Mouse (Mus musculus) CH12.LX (cell line): ENCODE results near the gene Gm10972. TPM values are rescaled to one million over a fixed set of nuclear protein-coding genes. Genes with fewer than 3 reads are reported as not detected.
"Not testable (repeated sequence)": the region's sequence is repeated elsewhere in the genome, so short reads cannot be mapped to it uniquely, and the experiment has no call there.

Experiments
- DNase-seq: peaks from one replicate; pipeline ENCODE4 v3.0.0-alpha.2; 2013; ENCODE audit errors: extremely low read depth
- H3K27ac ChIP-seq: 2 replicates; pipeline ENCODE4 v1.5.1; 2012; ENCODE audit warnings: low read depth, mild to moderate bottlenecking, control low read depth, moderate library complexity; ENCODE audit not compliant: insufficient read depth
- H3K27me3 ChIP-seq: replicated peaks from 2 replicates; pipeline ENCODE3; 2012; ENCODE audit warnings: inconsistent platforms
- H3K36me3 ChIP-seq, 2 experiments: replicated peaks in 1 of 2; 2 replicates each; pipeline versions ENCODE3 to v1.6.1; 2012; ENCODE audit warnings: inconsistent platforms in 1 of 2, low read length in 1 of 2, mild to moderate bottlenecking in 1 of 2, mixed read lengths in 1 of 2, moderate library complexity in 1 of 2; ENCODE audit not compliant: control insufficient read depth in 1 of 2, insufficient read depth in 1 of 2
- H3K4me1 ChIP-seq, 2 experiments: 2 replicates each; pipeline ENCODE4 v1.6.1; 2012; ENCODE audit warnings: inconsistent platforms in 1 of 2, moderate library complexity in 1 of 2; ENCODE audit not compliant: insufficient read depth in 2 of 2, control insufficient read depth in 1 of 2
- H3K4me2 ChIP-seq: 2 replicates; pipeline ENCODE4 v1.6.1; 2012; ENCODE audit warnings: low read depth, mild to moderate bottlenecking, control low read depth; ENCODE audit not compliant: poor library complexity, insufficient read depth, severe bottlenecking
- H3K4me3 ChIP-seq, 3 experiments: fragments of 150-350 bp in 1 of 3; sonication (generic) in 1 of 3; replicated peaks in 1 of 3; 2 replicates each; pipeline versions ENCODE3 to v1.5.1; 2011 to 2012; ENCODE audit warnings: low read depth in 2 of 3, low read length in 2 of 3, mild to moderate bottlenecking in 2 of 3, moderate library complexity in 2 of 3, control low read depth in 1 of 3, improper control_type of control experiment in 1 of 3, inconsistent platforms in 1 of 3, mixed read lengths in 1 of 3; ENCODE audit not compliant: poor library complexity in 1 of 3
- H3K79me2 ChIP-seq: replicated peaks from 2 replicates; pipeline ENCODE4 v1.6.1; 2012; ENCODE audit warnings: mild to moderate bottlenecking, moderate library complexity; ENCODE audit not compliant: control insufficient read depth, poor library complexity, insufficient read depth, severe bottlenecking; ENCODE audit errors: extremely low read depth
- H3K9ac ChIP-seq: 2 replicates; pipeline ENCODE4 v1.6.1; 2012; ENCODE audit warnings: low read depth, mild to moderate bottlenecking, control low read depth, moderate library complexity; ENCODE audit not compliant: insufficient read depth
- H3K9me3 ChIP-seq: replicated peaks from 2 replicates; pipeline ENCODE3; 2012; ENCODE audit warnings: low read length, inconsistent platforms, mixed read lengths
- BHLHE40 ChIP-seq: IDR thresholded peaks from 2 replicates; pipeline ENCODE4 v1.6.1; 2011; ENCODE audit warnings: mild to moderate bottlenecking, low read depth, low read length, improper control_type of control experiment
- CHD1 ChIP-seq: IDR thresholded peaks from 2 replicates; pipeline ENCODE4 v1.6.1; 2012; ENCODE audit warnings: low read depth, low read length, improper control_type of control experiment, inconsistent platforms
- CTCF ChIP-seq, 2 experiments: IDR thresholded peaks in 1 of 2; conservative IDR thresholded peaks in 1 of 2; 2 replicates each; pipeline ENCODE4 v1.5.1; 2011 to 2012; ENCODE audit warnings: low read depth in 2 of 2, low read length in 2 of 2, improper control_type of control experiment in 1 of 2, inconsistent platforms in 1 of 2, mild to moderate bottlenecking in 1 of 2, moderate library complexity in 1 of 2
- E2F4 ChIP-seq: IDR thresholded peaks from 2 replicates; pipeline ENCODE4 v1.6.1; 2011; ENCODE audit warnings: low read depth, low read length, improper control_type of control experiment; ENCODE audit not compliant: insufficient replicate concordance
- ELF1 ChIP-seq: IDR thresholded peaks from 2 replicates; pipeline ENCODE4 v1.6.1; 2014; ENCODE audit warnings: low read depth, mild to moderate bottlenecking, inconsistent platforms, low read length, improper control_type of control experiment
- EP300 ChIP-seq: IDR thresholded peaks from 2 replicates; pipeline ENCODE4 v1.6.1; 2011; ENCODE audit warnings: low read length, improper control_type of control experiment
- HCFC1 ChIP-seq: IDR thresholded peaks from 2 replicates; pipeline ENCODE4 v1.6.1; 2012; ENCODE audit warnings: low read depth, mild to moderate bottlenecking, inconsistent platforms, low read length, improper control_type of control experiment
- IRF4 ChIP-seq: IDR thresholded peaks from 2 replicates; pipeline ENCODE4 v1.6.1; 2014; ENCODE audit warnings: low read depth, mild to moderate bottlenecking, inconsistent platforms, low read length, improper control_type of control experiment
- JUN ChIP-seq: IDR thresholded peaks from 2 replicates; pipeline ENCODE4 v1.6.1; 2011; ENCODE audit warnings: low read depth, mild to moderate bottlenecking, low read length, improper control_type of control experiment, moderate library complexity; ENCODE audit not compliant: insufficient read depth
- MEF2A ChIP-seq: IDR thresholded peaks from 2 replicates; pipeline ENCODE4 v1.6.1; 2014; ENCODE audit warnings: low read depth, mild to moderate bottlenecking, inconsistent platforms, low read length, improper control_type of control experiment, borderline replicate concordance
- MYC ChIP-seq: IDR thresholded peaks from 2 replicates; pipeline ENCODE4 v1.6.1; 2011; ENCODE audit warnings: low read depth, mild to moderate bottlenecking, improper control_type of control experiment, low read length
- NELFE ChIP-seq: IDR thresholded peaks from 2 replicates; pipeline ENCODE4 v1.6.1; 2011; ENCODE audit warnings: low read depth, low read length, improper control_type of control experiment
- PAX5 ChIP-seq: IDR thresholded peaks from 2 replicates; pipeline ENCODE4 v1.6.1; 2012; ENCODE audit warnings: low read length, inconsistent platforms, mixed read lengths
- POLR2AphosphoS2 ChIP-seq: IDR thresholded peaks from 2 replicates; pipeline ENCODE4 v1.6.1; 2011; ENCODE audit warnings: low read depth, low read length, improper control_type of control experiment
- RCOR1 ChIP-seq: conservative IDR thresholded peaks from 2 replicates; pipeline ENCODE4 v1.6.1; 2012; ENCODE audit warnings: low read depth, mild to moderate bottlenecking, inconsistent platforms, low read length, improper control_type of control experiment
- UBTF ChIP-seq: IDR thresholded peaks from 2 replicates; pipeline ENCODE4 v1.6.1; 2012; ENCODE audit warnings: low read depth, mild to moderate bottlenecking, inconsistent platforms, low read length, improper control_type of control experiment, moderate library complexity
- USF2 ChIP-seq: conservative IDR thresholded peaks from 2 replicates; pipeline ENCODE4 v1.6.1; 2011; ENCODE audit warnings: low read depth, low read length, improper control_type of control experiment
- ZC3H11A ChIP-seq: IDR thresholded peaks from 2 replicates; pipeline ENCODE4 v1.6.1; 2012; ENCODE audit warnings: low read depth, mild to moderate bottlenecking, inconsistent platforms, low read length, improper control_type of control experiment
- ZKSCAN1 ChIP-seq: IDR thresholded peaks from 2 replicates; pipeline ENCODE4 v1.6.1; 2012; ENCODE audit warnings: low read depth, inconsistent platforms, low read length, improper control_type of control experiment, borderline replicate concordance
- dilution Hi-C: fragments of 300-500 bp; cut with MboI; formaldehyde crosslinking; loops from 2 replicates; pipeline ENCODE4 v1.14.3; 2020; ENCODE audit warnings: low sequenced_read_pairs; ENCODE audit not compliant: extremely low pct_unique_long_range_greater_than_20kb, extremely low pct_ligation_motif_present
- in situ Hi-C: fragments of 300-500 bp; cut with MboI; formaldehyde crosslinking; loops from 3 replicates; pipeline ENCODE4 v1.14.3; 2019; ENCODE audit warnings: low sequenced_read_pairs, low pct_ligation_motif_present, low pct_unique_long_range_greater_than_20kb, mixed read lengths
- polyA plus RNA-seq: library from polyadenylated mRNA; unstranded; fragments of >175 nt; gene quantifications from 2 replicates; pipeline ENCODE4 v1.2.1, GENCODE M21; 2012; ENCODE audit warnings: low read depth; ENCODE audit not compliant: insufficient read length
- total RNA-seq, 2 experiments: library from RNA; depleted of rRNA; stranded (reverse); fragments of 300-350 nt in 1 of 2; fragments of >200 nt in 1 of 2; gene quantifications; 2 replicates each; pipeline ENCODE4 v1.2.3; 2012 to 2014

Gene Gm10972
- total and polyA plus RNA-seq, 3 experiments: not detected

- in situ Hi-C loops: no loop called here
- H3K4me2 ChIP-seq: no peak overlapping the region
- no peaks in the 10 kb centered on the region for H3K9me3 ChIP-seq
- no peaks in the 10 kb centered on the region for H3K27me3 ChIP-seq
- TF ChIP-seq RCOR1: no peak
- TF ChIP-seq CTCF (conservative IDR thresholded peaks at IDR 0.05 in 1 of 2, IDR thresholded peaks at IDR 0.05 in 1 of 2; ENCODE audit: low read depth in 2 of 2, low read length in 2 of 2): no peak
- TF ChIP-seq MEF2A: no peak
- TF ChIP-seq UBTF: no peak
- no peak for TF ChIP-seq ZKSCAN1
- no peak for TF ChIP-seq ZC3H11A
- TF ChIP-seq JUN: no peak
- TF ChIP-seq PAX5: no peak
- TF ChIP-seq E2F4: no peak
- no peak for TF ChIP-seq IRF4
- TF ChIP-seq NELFE: no peak
- TF ChIP-seq EP300: no peak
- no peak for TF ChIP-seq MYC
- TF ChIP-seq ELF1: no peak
- no peak for TF ChIP-seq CHD1
- TF ChIP-seq HCFC1: no peak
- TF ChIP-seq USF2: no peak
- no peak for TF ChIP-seq POLR2AphosphoS2
- TF ChIP-seq BHLHE40: no peak
- H3K36me3 ChIP-seq: no peaks in the 10 kb centered on the region
- dilution Hi-C loops: no loop called here
- H3K4me3 ChIP-seq: no peak overlapping the region
- no peak overlapping the region for H3K9ac ChIP-seq
- no peak for DNase-seq
- H3K79me2 ChIP-seq: no peaks in the 10 kb centered on the region
- H3K27ac ChIP-seq: no peak overlapping the region
- H3K4me1 ChIP-seq: peaks cover 0 to 2% of the 10 kb centered on the region in 2 experiments; a peak in 1 of 4 replicates
Measured at GRCm38 (mm10) chr3:94650409-94650808, 7.5 kb downstream of the Gm10972 start.

GRCm38 (mm10) chr3:94653967-94654366 lies 11.1 kb downstream of the Gm10972 start:
- DNase-seq, H3K9ac ChIP-seq, in situ Hi-C loops, H3K27me3 ChIP-seq, H3K4me3 ChIP-seq, H3K36me3 ChIP-seq, H3K79me2 ChIP-seq, H3K9me3 ChIP-seq, H3K27ac ChIP-seq, H3K4me2 ChIP-seq, dilution Hi-C loops: not testable (repeated sequence)
- H3K4me1 ChIP-seq: peaks cover 0 to 10% of the 10 kb centered on the region in 2 experiments; a peak in 3 of 4 replicates
